Mouse (Mus musculus) liver, embryonic 14 days (tissue): ENCODE results near the gene Abtb2. TPM values are rescaled to one million over a fixed set of nuclear protein-coding genes. Genes with fewer than 3 reads are reported as not detected.

Experiments used
- polyA plus RNA-seq: library from polyadenylated mRNA; depleted of rRNA; stranded (reverse); fragments of >200 nt; gene quantifications from 2 replicates; pipeline ENCODE4 v1.2.3, GENCODE M21; 2012; rRNA removed

The Abtb2 gene
- polyA plus RNA-seq = 1.6 and 1.7 TPM in 2 replicates

GRCm38 (mm10) chr2:103565732-103566422, at the start of gene Abtb2:
Gene Abtb2 (plus strand): TSS chr2:103566310.

GRCm38 (mm10) chr2:103760906-103761716, 195.0 kb downstream of the Abtb2 start, which contains the start of gene Nat10:
Gene Nat10 (minus strand): TSS chr2:103761270.

Other genes starting within 250 kb of the Abtb2 start
- gene Elf5, start 154.6 kb upstream of the Abtb2 start, polyA plus RNA-seq = not detected in 2 replicates
- gene Cat, start 81.2 kb upstream of the Abtb2 start, polyA plus RNA-seq = 80.2 and 98.3 TPM in 2 replicates
- 24.5 and 24.6 TPM in 2 replicates for gene Nat10, start 195.0 kb downstream of the Abtb2 start, polyA plus RNA-seq
- 67.7 and 83.8 TPM in 2 replicates for gene Caprin1, start 231.3 kb downstream of the Abtb2 start, polyA plus RNA-seq